Mouse (Mus musculus) midbrain, embryonic 14.5 days (tissue): ENCODE results near the gene Casc3. TPM values are rescaled to one million over a fixed set of nuclear protein-coding genes. Genes with fewer than 3 reads are reported as not detected.
A peak's percentile ranks its signal among the peaks of the same experiment; 100 is the strongest.
"Not testable (repeated sequence)": the region's sequence is repeated elsewhere in the genome, so short reads cannot be mapped to it uniquely, and the experiment has no call there.

Experiments
- ATAC-seq: fragments of 200-750 bp; cut with Nextera tagmentation; 2 replicates; pipeline ENCODE4 v1.8.0; 2017; ENCODE audit warnings: moderate number of reproducible peaks, moderate library complexity; ENCODE audit not compliant: low FRiP score, low TSS enrichment
- DNase-seq: peaks from one replicate; pipeline ENCODE4 v3.0.0-alpha.2; 2015
- H3K27ac ChIP-seq: fragments of 300-500 bp; sonication (generic); replicated peaks from 2 replicates; pipeline ENCODE4 v1.5.1; 2014; ENCODE audit warnings: mild to moderate bottlenecking, low read depth, low read length, moderate library complexity
- H3K27me3 ChIP-seq: fragments of 300-500 bp; sonication (generic); 2 replicates; pipeline ENCODE4 v1.6.1; 2014; ENCODE audit warnings: low read length, control low read depth, mixed read lengths; ENCODE audit not compliant: control insufficient read depth, insufficient read depth
- H3K36me3 ChIP-seq: fragments of 300-500 bp; sonication (generic); 2 replicates; pipeline ENCODE4 v1.6.1; 2014; ENCODE audit warnings: low read length, control low read depth; ENCODE audit not compliant: control insufficient read depth, insufficient read depth
- H3K4me1 ChIP-seq: fragments of 300-500 bp; sonication (generic); 2 replicates; pipeline ENCODE4 v1.6.1; 2014; ENCODE audit warnings: mild to moderate bottlenecking, antibody characterized with exemption, low read length, control low read depth; ENCODE audit not compliant: control insufficient read depth, insufficient read depth
- H3K4me2 ChIP-seq: fragments of 300-500 bp; sonication (generic); 2 replicates; pipeline ENCODE4 v1.6.1; 2014; ENCODE audit warnings: mild to moderate bottlenecking, low read length, moderate library complexity
- H3K4me3 ChIP-seq: fragments of 300-500 bp; sonication (generic); replicated peaks from 2 replicates; pipeline ENCODE4 v1.5.1; 2014; ENCODE audit warnings: low read depth, low read length
- H3K9ac ChIP-seq: fragments of 300-500 bp; sonication (generic); replicated peaks from 2 replicates; pipeline ENCODE4 v1.6.1; 2014; ENCODE audit warnings: mild to moderate bottlenecking, low read length, moderate library complexity
- H3K9me3 ChIP-seq: fragments of 300-500 bp; sonication (generic); 2 replicates; pipeline ENCODE4 v1.6.1; 2016; ENCODE audit warnings: low read length, control low read depth, mixed read lengths; ENCODE audit not compliant: control insufficient read depth
- WGBS: fragments of 180-500 bp; shearing (Covaris S2); extraction: QIAGEN DNeasy Blood & Tissue Kit; methylation state at CpG from one replicate; pipeline ENCODE4 v1.1.7; 2014; 5-methylcytosine and 5-hydroxymethylcytosine counted together
- polyA plus RNA-seq: library from polyadenylated mRNA; unstranded; fragments of >200 nt; fragmentation: Nextera tagmentation; extraction: Ambion mirVana; gene quantifications from 2 replicates; pipeline ENCODE4 v1.2.1, GENCODE M21; 2014

Casc3 gene
- polyA plus RNA-seq, 1 experiment from 2014 or later, result 57.3 TPM

DNA sequence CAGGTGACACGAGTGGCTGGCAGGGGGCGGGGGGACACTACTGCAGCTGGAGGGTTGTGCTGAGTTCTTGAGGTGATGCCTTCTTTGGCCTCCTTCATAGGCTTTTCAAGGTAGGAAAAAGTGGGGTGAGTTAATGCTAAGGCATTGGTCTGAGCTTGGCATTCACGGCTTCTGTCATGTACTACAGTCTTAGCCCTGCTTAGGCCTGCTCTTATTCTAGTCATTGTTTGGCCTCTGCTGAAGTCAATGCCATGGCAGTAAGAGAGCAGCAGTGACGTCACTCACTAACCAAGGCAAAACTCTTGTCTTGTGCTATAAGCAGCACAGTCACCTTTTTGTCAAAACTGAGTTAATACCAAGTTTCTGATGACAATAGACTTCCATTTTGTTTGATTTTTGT is 6.8 kb upstream of the Casc3 start:
- H3K4me2 ChIP-seq, result peak overlapping the region; percentile 95
- H3K36me3 ChIP-seq, result peaks cover 45% of the 10 kb centered on the region
- peaks cover 26% of the 10 kb centered on the region for H3K4me1 ChIP-seq
- H3K27me3 ChIP-seq, result no peaks in the 10 kb centered on the region
- DNase-seq (peak; percentile 46), ATAC-seq (no peak)
- 46% methylated on average over 4 of the region's 4 CpGs for WGBS
- H3K9ac ChIP-seq, result peak overlapping the region; percentile 99
- H3K9me3 ChIP-seq, result no peaks in the 10 kb centered on the region
- H3K27ac ChIP-seq, result 0 out of 2 replicates have a peak overlapping the region, but pooled peaks have one; percentile 1
- peak overlapping the region; percentile 100 for H3K4me3 ChIP-seq

GRCm38 (mm10) chr11:98808417-98808816 is 3.7 kb downstream of the Casc3 start:
- Histone ChIP-seq H3K27me3 (no peaks in the 10 kb centered on the region), H3K9ac (no peak overlapping the region), H3K4me1 (peaks cover 14% of the 10 kb centered on the region), H3K27ac (no peak overlapping the region), H3K36me3 (peaks cover 69% of the 10 kb centered on the region), H3K4me3 (no peak overlapping the region), H3K4me2 (no peak overlapping the region), H3K9me3 (no peaks in the 10 kb centered on the region)
- WGBS, result 72% methylated on average over 2 of the region's 2 CpGs
- no peak for ATAC-seq
- DNase-seq, result no peak

- Histone ChIP-seq H3K4me2 (peak overlapping the region; percentile 82), H3K4me1 (peaks cover 14% of the 10 kb centered on the region), H3K9me3 (no peaks in the 10 kb centered on the region), H3K36me3 (peaks cover 63% of the 10 kb centered on the region), H3K4me3 (peak overlapping the region; percentile 81), H3K27ac (peak overlapping the region; percentile 98), H3K9ac (peak overlapping the region; percentile 94), H3K27me3 (no peaks in the 10 kb centered on the region)
- WGBS, result under 1% methylated on average over 84 of the region's 84 CpGs
- peak; percentile 100 for DNase-seq
- ATAC-seq, result peak; percentile 97
Measured at GRCm38 (mm10) chr11:98809457-98810290, 5.0 kb downstream of the Casc3 start.

GRCm38 (mm10) chr11:98810686-98811085 is 6.0 kb downstream of the Casc3 start:
- H3K4me3 ChIP-seq, result peak overlapping the region; percentile 81
- DNase-seq, result no peak
- ATAC-seq, result no peak
- H3K36me3 ChIP-seq, result peaks cover 60% of the 10 kb centered on the region
- peak overlapping the region; percentile 82 for H3K4me2 ChIP-seq
- WGBS, result 81% methylated on average over 7 of the region's 7 CpGs
- H3K9me3 ChIP-seq, result no peaks in the 10 kb centered on the region
- peaks cover 14% of the 10 kb centered on the region for H3K4me1 ChIP-seq
- no peaks in the 10 kb centered on the region for H3K27me3 ChIP-seq
- peak overlapping the region; percentile 94 for H3K9ac ChIP-seq
- H3K27ac ChIP-seq, result no peak overlapping the region; the same call in 1 of the 2 replicates

GRCm38 (mm10) chr11:98816706-98817239 is 12.1 kb downstream of the Casc3 start:
- H3K36me3 ChIP-seq, result peaks cover 85% of the 10 kb centered on the region
- 100% methylated on average over 1 of the region's 1 CpGs for WGBS
- no peak overlapping the region for H3K4me3 ChIP-seq
- no peak for ATAC-seq
- no peak overlapping the region for H3K27ac ChIP-seq
- no peak for DNase-seq
- no peaks in the 10 kb centered on the region for H3K27me3 ChIP-seq
- no peaks in the 10 kb centered on the region for H3K9me3 ChIP-seq
- H3K4me1 ChIP-seq, result peaks cover 1% of the 10 kb centered on the region; the same call in 1 of the 2 replicates
- H3K4me2 ChIP-seq, result no peak overlapping the region
- H3K9ac ChIP-seq, result no peak overlapping the region

GRCm38 (mm10) chr11:98820968-98821367 is 16.3 kb downstream of the Casc3 start:
- WGBS, result 98% methylated on average over 5 of the region's 5 CpGs
- Histone ChIP-seq H3K27ac (no peak overlapping the region), H3K4me3 (no peak overlapping the region), H3K36me3 (peaks cover 91% of the 10 kb centered on the region), H3K4me1 (no peaks in the 10 kb centered on the region), H3K9me3 (no peaks in the 10 kb centered on the region), H3K27me3 (no peaks in the 10 kb centered on the region), H3K4me2 (no peak overlapping the region), H3K9ac (no peak overlapping the region)
- DNase-seq (no peak), ATAC-seq (no peak)

- ATAC-seq, DNase-seq, H3K4me3 ChIP-seq, H3K4me2 ChIP-seq, H3K27ac ChIP-seq, H3K4me1 ChIP-seq, H3K9ac ChIP-seq, H3K9me3 ChIP-seq, H3K27me3 ChIP-seq: not testable (repeated sequence)
- 100% methylated on average over 2 of the region's 2 CpGs for WGBS
- peaks cover 90% of the 10 kb centered on the region for H3K36me3 ChIP-seq
Measured at GRCm38 (mm10) chr11:98826071-98826470, 21.4 kb downstream of the Casc3 start.

- H3K4me3 ChIP-seq, result no peak overlapping the region
- H3K27ac ChIP-seq, result no peak overlapping the region
- no peaks in the 10 kb centered on the region for H3K4me1 ChIP-seq
- ATAC-seq, result no peak
- no peak overlapping the region for H3K4me2 ChIP-seq
- H3K9ac ChIP-seq, result no peak overlapping the region
- no peaks in the 10 kb centered on the region for H3K27me3 ChIP-seq
- DNase-seq, result no peak
- WGBS, result 93% methylated on average over 2 of the region's 2 CpGs
- no peaks in the 10 kb centered on the region for H3K9me3 ChIP-seq
- peaks cover 90% of the 10 kb centered on the region for H3K36me3 ChIP-seq
Measured at GRCm38 (mm10) chr11:98827877-98828276, 23.2 kb downstream of the Casc3 start.
